Mouse (Mus musculus): ENCODE data around the gene Rpl22. TPM values are rescaled to one million over a fixed set of nuclear protein-coding genes. Genes with fewer than 3 reads are reported as not detected.

The Rpl22 gene
- polyA plus RNA-seq, 1 experiment, result 1,143 TPM

DNA sequence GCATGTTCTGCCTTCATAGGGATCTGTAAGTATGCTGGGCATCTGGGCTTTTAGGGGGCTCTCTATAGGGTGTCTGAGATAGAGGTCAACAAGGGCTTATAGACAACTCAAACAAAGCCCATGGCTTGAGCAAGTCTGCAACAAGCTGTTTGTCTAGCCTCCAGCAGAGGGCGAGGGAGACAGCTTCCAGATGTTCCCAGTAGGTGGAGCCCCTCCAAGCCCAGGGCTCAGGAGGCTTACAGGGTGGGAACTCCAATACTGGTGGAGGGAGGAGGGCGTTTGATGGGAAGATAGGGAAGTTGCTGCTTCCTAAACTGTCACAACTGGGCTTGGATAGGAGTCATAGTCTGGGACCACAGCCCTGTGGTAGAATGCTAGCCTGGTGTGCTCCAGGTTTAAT lies 7.4 kb downstream of the Rpl22 start:
- no peak overlapping the region for H3K27ac ChIP-seq (ENCODE audit: insufficient read depth, low read length)
- H3K4me3 ChIP-seq (ENCODE audit: insufficient read depth, low read length), result no peak overlapping the region
- H3K4me1 ChIP-seq (ENCODE audit: control insufficient read depth, insufficient read depth, low read length), result no peaks in the 10 kb centered on the region
- TF ChIP-seq CTCF (IDR thresholded peaks at IDR 0.05; ENCODE audit: borderline replicate concordance, insufficient read depth, low read length) (peak; percentile 97), POLR2A (IDR thresholded peaks at IDR 0.05; ENCODE audit: low read depth, low read length) (no peak)

DNA sequence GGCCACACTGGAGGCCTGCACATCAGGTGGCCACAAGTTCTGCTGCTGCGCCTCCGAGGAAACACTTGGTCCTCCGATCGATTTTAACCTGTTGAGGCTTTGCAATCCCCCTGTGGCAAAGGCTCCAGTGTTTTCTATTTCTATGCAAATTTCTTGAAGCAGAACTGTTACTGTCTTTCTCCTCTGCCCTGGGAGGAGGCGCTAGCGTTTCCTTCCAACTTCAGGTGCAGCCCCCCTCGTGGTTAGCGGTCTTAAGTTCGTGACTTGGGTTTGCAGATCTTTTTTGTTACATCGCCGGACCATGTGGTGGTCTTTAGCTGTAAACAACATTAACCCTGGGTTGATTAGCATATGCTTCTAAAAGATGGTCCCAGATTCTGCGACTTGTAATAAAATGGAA lies 8.0 kb downstream of the Rpl22 start:
- Histone ChIP-seq H3K27ac (ENCODE audit: insufficient read depth, low read length) (no peak overlapping the region), H3K4me1 (ENCODE audit: control insufficient read depth, insufficient read depth, low read length) (no peaks in the 10 kb centered on the region), H3K4me3 (ENCODE audit: insufficient read depth, low read length) (no peak overlapping the region)
- TF ChIP-seq POLR2A (IDR thresholded peaks at IDR 0.05; ENCODE audit: low read depth, low read length), result no peak

DNA sequence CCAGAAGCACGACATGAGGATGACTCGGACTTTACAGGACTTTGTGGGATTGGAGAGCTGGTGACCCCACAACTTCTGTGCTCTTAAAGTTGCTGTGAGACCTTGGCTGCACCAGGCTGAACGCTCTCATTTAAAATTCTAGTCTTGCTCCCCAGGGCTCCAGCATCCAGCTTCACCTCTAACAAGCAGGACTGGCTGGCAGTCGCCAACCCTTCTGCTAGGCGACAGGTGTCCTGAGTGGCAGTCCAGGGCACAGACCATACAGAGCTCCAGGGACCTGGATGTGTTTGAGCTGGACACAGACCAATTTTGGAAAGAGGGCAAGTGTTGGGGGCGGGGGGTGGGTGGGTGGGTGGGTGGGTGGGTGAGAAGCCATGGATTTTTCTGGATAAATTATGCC lies 12.2 kb downstream of the Rpl22 start:
- TF ChIP-seq CTCF (IDR thresholded peaks at IDR 0.05; ENCODE audit: borderline replicate concordance, insufficient read depth, low read length) (no peak), POLR2A (IDR thresholded peaks at IDR 0.05; ENCODE audit: low read depth, low read length) (no peak)
- H3K4me3 ChIP-seq (ENCODE audit: insufficient read depth, low read length), result no peak overlapping the region

DNA sequence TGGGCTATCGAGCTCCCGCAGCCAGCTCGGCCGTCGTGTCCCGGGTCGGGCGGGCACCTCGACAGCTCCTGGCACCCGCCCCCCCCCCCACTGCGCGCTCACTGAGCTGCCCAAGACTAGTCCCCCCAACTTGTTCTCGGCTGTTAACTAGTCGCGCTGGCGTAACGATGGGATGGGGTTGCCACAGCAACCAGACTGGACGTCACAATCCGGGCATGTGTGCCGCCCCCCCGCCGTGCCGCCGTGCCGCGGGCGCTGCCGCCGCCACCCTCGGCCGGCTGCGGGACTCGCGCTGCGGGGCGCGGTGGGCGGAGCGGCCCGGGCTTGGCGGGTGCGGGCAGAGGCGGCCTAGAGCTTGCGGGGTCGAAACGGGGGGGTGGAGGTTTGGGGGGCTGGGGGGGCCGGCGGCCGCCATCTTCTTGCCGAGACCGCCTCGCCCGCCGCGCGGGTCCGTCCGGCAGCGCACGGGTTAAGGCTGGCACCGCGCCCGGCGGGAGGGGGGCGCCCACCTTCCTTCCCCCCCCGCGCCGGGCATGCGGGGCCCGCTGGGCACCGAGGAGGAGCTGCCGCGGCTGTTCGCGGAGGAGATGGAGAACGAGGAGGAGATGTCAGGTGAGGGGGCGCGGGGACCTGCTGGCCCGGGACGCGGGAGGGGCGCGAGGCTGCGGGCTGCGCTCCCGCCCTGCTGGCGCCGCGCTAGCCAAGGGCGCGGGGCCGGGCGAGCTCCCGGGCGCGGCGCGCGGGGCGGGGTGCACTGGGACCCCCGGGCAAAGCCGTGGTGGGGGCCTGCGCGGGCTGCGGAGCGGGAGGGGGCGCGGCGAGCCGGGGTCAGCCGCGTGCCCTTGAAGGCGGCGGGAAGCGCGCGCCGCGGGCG lies 13.1 kb downstream of the Rpl22 start, which contains the start of gene Chd5:
Gene Chd5, plus strand, starts transcription at position 233 of the 874 bp plus-strand sequence.
- 0 out of 2 replicates have a peak within 1 kb of the TSS, but pooled peaks have one; percentile 17 for H3K4me3 ChIP-seq (ENCODE audit: insufficient read depth, low read length)
- H3K27ac ChIP-seq (ENCODE audit: insufficient read depth, low read length), result no peak within 1 kb of the TSS
- H3K4me1 ChIP-seq (ENCODE audit: control insufficient read depth, insufficient read depth, low read length), result no peaks in the 10 kb centered on the region
- TF ChIP-seq CTCF (IDR thresholded peaks at IDR 0.05; ENCODE audit: borderline replicate concordance, insufficient read depth, low read length) (no peak), POLR2A (IDR thresholded peaks at IDR 0.05; ENCODE audit: low read depth, low read length) (no peak)

More for the DNA sequence above, 12.2 kb downstream of the Rpl22 start:
- H3K4me1 ChIP-seq (ENCODE audit: control insufficient read depth, insufficient read depth, low read length), result no peaks in the 10 kb centered on the region
- no peak overlapping the region for H3K27ac ChIP-seq (ENCODE audit: insufficient read depth, low read length)

DNA sequence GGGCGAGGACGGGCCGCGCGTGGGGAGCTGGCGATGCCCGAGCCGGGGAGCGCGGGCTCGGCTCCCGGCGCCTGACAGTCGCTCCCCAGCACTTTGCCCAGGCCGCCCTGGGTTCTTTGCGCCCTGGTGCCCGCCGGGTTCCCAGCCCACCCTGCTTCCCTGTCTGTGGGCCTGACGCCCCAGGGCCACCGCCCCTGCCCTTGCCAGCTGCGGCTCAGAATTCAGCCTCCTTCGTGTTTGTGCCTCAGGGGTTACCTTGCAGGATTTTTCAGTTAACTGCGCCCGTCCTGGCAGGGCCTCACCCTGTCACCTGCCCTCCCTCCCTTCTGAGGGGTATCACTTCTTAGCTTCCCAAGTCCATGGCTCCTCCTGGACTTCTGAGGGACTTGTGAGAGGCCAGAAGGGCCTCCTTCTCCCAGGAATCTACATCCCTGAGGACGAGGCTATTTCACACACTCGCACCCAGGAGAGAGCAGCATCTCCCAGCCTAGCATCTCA lies 13.8 kb downstream of the Rpl22 start:
- Histone ChIP-seq H3K4me1 (ENCODE audit: control insufficient read depth, insufficient read depth, low read length) (no peaks in the 10 kb centered on the region), H3K4me3 (ENCODE audit: insufficient read depth, low read length) (no peak overlapping the region), H3K27ac (ENCODE audit: insufficient read depth, low read length) (no peak overlapping the region)
- TF ChIP-seq CTCF (IDR thresholded peaks at IDR 0.05; ENCODE audit: borderline replicate concordance, insufficient read depth, low read length), result no peak
- TF ChIP-seq POLR2A (IDR thresholded peaks at IDR 0.05; ENCODE audit: low read depth, low read length), result no peak

DNA sequence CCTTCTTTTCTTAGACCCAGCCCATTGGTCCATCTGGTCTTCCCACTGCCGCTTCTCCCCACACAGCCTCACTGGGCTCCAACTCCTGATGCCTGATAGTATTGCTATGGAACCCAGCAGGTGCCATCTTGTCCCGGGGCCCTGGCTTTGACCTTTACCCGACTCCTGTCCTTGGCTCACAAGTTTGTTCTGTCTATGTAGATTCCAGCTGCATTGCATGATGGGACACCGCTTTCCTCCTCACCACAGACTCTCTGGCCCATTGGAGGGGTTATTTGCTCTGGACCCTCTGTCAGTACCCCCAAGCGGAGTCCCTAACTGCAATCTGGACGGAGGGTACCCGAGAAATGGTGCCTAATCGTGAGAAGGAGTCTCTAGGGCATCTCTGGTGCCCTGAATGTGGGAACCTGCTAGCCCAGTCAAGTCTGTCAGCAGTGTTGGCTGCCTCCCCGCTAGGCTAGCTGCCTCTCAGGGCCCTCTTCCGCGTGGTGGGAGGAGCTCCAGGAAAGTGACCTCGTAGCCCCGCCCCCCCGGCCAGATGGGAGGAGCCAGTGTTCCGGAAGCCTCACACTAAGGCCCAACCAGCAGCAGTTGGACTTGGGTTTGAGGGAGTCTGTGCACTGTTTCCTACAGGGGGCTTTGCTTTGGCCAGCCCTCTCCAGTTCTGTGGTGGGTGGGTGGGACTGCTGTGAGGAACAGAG lies 15.2 kb downstream of the Rpl22 start:
- Histone ChIP-seq H3K4me3 (ENCODE audit: insufficient read depth, low read length) (no peak overlapping the region), H3K27ac (ENCODE audit: insufficient read depth, low read length) (no peak overlapping the region), H3K4me1 (ENCODE audit: control insufficient read depth, insufficient read depth, low read length) (no peaks in the 10 kb centered on the region; the same call in 1 of the 2 replicates)
- TF ChIP-seq CTCF (IDR thresholded peaks at IDR 0.05; ENCODE audit: borderline replicate concordance, insufficient read depth, low read length), result no peak
- no peak for TF ChIP-seq POLR2A (IDR thresholded peaks at IDR 0.05; ENCODE audit: low read depth, low read length)

DNA sequence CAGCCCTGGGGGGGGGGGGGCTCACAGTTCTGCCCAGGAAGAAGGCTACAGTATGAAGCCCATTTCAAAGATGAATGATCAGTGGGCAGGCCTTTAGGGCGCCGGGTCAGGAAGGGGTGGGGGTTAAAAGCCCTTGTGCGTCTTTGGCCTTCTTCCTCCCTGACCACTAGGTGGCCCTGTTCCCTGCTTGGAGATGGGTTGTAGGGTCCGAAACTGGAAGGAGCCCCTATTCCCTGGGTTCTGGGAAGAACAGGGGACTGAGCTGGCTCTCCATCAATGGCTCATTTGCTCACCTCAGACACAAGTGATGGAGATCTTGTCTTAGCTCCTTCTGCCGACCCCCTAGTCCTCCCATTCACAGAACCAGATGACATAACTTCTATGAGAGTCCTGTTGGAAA lies 17.8 kb downstream of the Rpl22 start:
- no peak for TF ChIP-seq POLR2A (IDR thresholded peaks at IDR 0.05; ENCODE audit: low read depth, low read length)
- peak; percentile 78; the same call in 1 of the 2 replicates for TF ChIP-seq CTCF (IDR thresholded peaks at IDR 0.05; ENCODE audit: borderline replicate concordance, insufficient read depth, low read length)
- Histone ChIP-seq H3K27ac (ENCODE audit: insufficient read depth, low read length) (no peak overlapping the region), H3K4me1 (ENCODE audit: control insufficient read depth, insufficient read depth, low read length) (no peaks in the 10 kb centered on the region; the same call in 1 of the 2 replicates), H3K4me3 (ENCODE audit: insufficient read depth, low read length) (no peak overlapping the region)

DNA sequence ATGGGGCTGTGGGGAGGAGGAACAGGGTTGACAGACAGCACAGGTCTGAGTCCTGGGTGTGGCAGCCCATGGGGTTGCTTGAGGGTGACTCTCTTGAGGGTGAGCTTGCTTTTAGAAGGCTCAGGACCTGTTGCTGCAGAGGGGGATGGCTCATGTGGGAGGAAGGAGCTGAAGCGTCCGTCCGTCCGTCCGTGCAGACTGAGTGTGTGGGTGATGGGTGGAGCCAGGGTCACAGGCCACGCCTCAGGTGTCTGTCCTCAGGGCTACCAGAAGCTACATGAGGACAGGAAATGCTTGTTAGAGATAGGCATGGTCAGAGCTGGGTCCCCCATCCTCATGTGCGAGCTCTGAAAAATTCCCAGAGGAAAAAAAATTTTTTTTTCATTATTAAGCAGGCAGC lies 19.1 kb downstream of the Rpl22 start:
- no peak for TF ChIP-seq CTCF (IDR thresholded peaks at IDR 0.05; ENCODE audit: borderline replicate concordance, insufficient read depth, low read length)
- no peak for TF ChIP-seq POLR2A (IDR thresholded peaks at IDR 0.05; ENCODE audit: low read depth, low read length)
- Histone ChIP-seq H3K4me3 (ENCODE audit: insufficient read depth, low read length) (no peak overlapping the region), H3K27ac (ENCODE audit: insufficient read depth, low read length) (no peak overlapping the region), H3K4me1 (ENCODE audit: control insufficient read depth, insufficient read depth, low read length) (no peaks in the 10 kb centered on the region; the same call in 1 of the 2 replicates)

DNA sequence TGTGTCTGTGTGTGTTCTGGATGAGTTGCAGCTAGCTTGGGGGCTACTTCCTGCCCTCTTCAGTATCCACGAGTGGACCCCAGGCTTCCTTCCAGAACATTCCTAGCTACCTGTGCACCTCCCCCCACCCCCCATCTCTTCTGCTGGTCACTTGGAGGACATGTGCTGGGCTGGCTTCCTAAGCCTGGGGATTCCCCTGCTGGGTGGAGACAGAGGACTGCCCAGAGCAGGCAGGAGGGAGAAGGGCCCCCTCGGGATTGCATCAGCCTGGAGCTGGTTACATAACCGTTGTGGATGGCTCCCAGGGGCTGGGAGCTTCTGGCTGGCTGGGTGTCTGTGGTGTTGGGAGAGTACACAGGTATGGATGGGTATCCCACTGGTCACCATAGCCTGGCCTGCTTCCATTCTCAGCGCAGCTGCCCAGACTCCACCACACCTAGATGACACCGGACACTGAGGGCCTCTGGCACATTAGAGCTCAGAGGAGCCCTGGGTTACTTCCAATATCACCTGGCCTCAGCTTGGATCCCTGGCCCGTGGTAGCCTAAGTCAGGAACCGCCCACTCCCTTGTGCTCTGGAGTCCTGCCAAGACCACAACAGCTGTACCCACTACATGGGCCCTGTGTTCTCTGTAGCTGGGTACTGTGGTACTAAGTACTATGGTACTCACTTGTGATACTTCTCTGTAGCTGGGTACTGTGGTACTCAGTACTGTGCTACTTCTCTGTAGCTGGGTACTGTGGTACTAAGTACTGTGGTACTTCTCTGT lies 19.8 kb downstream of the Rpl22 start:
- TF ChIP-seq POLR2A (IDR thresholded peaks at IDR 0.05; ENCODE audit: low read depth, low read length), result no peak
- no peak for TF ChIP-seq CTCF (IDR thresholded peaks at IDR 0.05; ENCODE audit: borderline replicate concordance, insufficient read depth, low read length)
- Histone ChIP-seq H3K27ac (ENCODE audit: insufficient read depth, low read length) (no peak overlapping the region), H3K4me3 (ENCODE audit: insufficient read depth, low read length) (no peak overlapping the region), H3K4me1 (ENCODE audit: control insufficient read depth, insufficient read depth, low read length) (no peaks in the 10 kb centered on the region; the same call in 1 of the 2 replicates)
